Mouse (Mus musculus) cerebellum, postnatal 14 days (tissue): ENCODE data around the gene Cacna2d1.

Source experiments
- DNase-seq, 2 experiments: peaks; one replicate each; pipeline ENCODE4 v3.0.0; 2021; ENCODE audit warnings: mixed read lengths in 2 of 2

The Cacna2d1 gene

GRCm38 (mm10) chr5:15983354-15983753 lies 48.9 kb downstream of the Cacna2d1 start:
- no peak for DNase-seq

DNA sequence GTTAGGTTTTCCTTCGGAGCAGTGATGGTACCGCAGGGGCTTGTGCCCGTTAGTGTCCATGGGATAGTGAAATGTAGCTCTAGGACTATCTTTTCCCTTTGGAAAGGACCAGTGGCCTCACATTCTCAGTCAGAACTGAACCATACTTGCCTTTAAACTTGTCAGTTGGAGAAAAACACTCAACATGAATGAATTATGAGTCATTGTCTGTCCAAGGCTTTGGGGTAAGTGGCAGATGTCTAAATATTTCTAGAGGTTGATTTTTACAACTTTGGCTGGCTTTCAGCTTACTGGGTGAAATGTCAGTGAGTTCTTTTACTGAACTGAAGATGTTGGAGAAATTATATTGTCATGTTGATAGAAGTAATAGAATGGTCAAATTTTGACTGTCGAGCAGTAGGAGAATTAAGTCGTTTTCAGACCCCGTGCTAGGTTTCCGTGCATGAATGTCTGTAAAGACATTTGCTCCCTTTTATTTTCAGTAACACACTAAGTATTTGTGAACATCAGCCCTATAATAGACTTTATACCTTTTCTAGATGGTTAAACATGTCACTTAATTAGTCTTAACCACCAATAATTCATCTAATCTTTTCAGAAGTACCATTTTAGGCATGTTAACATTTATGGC lies 50.9 kb downstream of the Cacna2d1 start:
- no peak for DNase-seq

DNA sequence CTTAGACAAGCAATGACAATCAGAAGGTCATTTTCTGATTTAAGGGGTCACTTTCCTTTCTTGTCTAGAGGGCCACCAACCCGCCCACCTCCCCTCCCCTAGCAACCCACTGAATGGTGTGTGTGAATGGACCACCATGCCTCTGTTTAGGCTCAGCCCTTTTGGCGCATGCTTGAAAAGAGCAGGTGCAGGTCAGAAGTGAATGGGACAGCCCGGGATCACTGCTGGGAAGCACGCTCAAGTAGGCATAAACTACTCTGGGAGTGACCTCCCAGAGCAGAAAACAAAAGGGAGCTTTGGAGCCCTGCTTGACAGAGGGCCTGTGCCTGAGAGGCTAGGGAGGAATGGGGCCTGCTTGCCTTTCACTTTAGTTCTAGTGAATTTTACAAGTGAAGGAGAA lies 51.4 kb downstream of the Cacna2d1 start:
- peak in 1 of 2 experiments; percentile 11 for DNase-seq

- DNase-seq = no peak
These were observed 57.1 kb downstream of the Cacna2d1 start for GRCm38 (mm10) chr5:15991428-15992139.

GRCm38 (mm10) chr5:15993252-15993944 lies 58.9 kb downstream of the Cacna2d1 start:
- DNase-seq = no peak

DNA sequence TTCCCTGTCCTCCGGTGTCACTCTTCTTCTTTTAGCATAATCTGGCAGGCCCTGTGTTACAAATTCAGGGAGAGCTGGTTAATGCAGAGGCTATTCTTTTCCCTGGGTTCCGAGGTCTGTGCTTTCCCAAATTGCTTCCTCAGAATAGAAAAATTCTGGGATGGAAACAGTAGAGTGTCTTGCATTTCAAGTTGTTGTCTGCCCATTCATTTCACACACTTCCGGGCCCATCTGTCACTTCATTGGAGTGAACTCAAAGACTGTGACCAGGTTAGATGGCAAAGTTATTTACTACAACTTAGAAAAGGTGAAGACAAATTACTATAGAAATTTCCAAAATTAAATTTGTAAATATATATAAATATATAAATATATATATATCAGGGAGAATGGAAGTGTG lies 62.7 kb downstream of the Cacna2d1 start:
- DNase-seq = peak in 1 of 2 experiments; percentile 57

GRCm38 (mm10) chr5:15997769-15998168 lies 63.3 kb downstream of the Cacna2d1 start:
- peak; percentile 45 to 72 for DNase-seq

GRCm38 (mm10) chr5:16000917-16001316 lies 66.4 kb downstream of the Cacna2d1 start:
- no peak for DNase-seq

GRCm38 (mm10) chr5:16002431-16003063 lies 68.1 kb downstream of the Cacna2d1 start:
- peak; percentile 35 to 54 for DNase-seq

DNA sequence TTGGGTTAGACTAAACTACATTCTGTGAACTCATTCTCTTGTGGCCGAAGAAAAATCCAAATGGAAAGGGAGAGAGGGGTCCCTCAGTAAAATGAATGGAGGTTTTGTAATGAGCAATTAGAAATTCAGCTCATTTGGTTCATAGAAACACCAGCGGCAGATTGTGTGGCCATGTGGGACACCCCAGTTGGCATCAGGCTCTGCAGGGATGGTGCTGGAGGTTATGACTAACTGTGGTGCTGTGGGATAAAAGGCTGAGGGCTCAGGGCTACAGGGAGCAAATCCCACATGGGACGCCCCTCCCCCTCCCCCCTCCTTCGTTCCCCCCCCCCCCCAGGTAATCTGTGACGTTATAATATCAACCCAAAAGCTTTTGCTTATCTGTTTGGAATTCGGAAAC lies 69.8 kb downstream of the Cacna2d1 start:
- peak; percentile 51 to 74 for DNase-seq

DNA sequence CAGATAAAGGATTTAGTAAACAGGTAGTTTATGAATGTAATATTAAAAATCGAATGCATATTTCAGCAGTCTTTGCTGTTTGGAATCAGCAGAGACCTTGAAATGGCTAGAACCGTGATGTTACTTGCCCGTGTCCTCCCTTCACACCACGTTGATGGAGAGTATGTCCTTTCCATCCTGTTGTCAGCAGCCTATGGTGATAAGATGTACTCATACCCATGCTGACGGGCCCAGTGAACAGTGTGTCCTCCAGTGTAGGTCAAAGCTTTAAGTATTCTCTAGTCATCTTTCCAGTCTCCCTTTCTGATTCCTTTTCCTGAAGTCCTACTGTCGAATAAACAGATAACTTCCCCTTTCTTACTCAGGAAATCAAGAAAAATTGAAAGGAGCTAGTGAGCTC lies 72.5 kb downstream of the Cacna2d1 start:
- no peak for DNase-seq

- DNase-seq = no peak
These were observed 79.2 kb downstream of the Cacna2d1 start for GRCm38 (mm10) chr5:16013649-16014048.

- DNase-seq = no peak
These were observed 79.9 kb downstream of the Cacna2d1 start for GRCm38 (mm10) chr5:16014392-16014791.

GRCm38 (mm10) chr5:16024626-16025417 lies 90.3 kb downstream of the Cacna2d1 start:
- DNase-seq = peak; percentile 93 to 94

GRCm38 (mm10) chr5:16028881-16029280 lies 94.4 kb downstream of the Cacna2d1 start:
- DNase-seq = no peak

GRCm38 (mm10) chr5:16029481-16029880 lies 95.0 kb downstream of the Cacna2d1 start:
- DNase-seq = no peak

DNA sequence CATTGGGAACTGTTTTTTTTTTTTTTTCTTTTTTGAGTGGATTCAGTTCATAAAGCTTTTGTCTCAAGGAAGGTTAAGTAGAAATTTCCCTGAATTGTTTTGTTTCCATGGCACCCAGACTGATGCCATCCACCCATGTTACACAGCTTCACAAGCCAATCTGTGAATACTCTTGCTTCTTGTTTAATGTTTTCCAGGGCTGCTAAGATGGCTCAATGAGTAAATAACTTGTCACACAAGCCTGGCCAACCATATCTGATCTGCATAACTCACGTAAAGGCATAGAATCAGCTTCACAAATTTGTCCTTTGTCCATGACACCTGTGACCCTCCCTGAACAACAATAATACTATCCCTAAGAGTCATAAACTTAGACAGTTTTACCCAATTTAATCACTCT lies 99.1 kb downstream of the Cacna2d1 start:
- DNase-seq = no peak

DNA sequence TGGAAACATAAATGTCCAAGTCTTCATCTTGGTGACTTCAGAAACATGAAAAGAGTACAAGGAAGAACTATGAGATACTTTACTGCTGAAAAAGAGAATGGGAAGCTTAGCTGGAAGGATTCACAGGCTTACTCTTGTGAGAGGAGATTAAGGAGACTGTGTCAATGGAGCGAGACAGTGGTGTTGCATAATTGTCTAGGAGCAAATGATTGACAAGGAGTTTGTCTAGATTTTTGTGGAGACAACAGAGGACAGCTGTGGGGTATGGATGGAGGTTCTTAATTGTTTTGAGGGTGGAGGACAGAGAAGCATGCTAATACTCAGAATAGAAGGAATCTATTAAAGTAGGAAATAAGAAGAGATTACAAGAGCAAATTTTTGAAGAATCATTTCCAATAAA lies 100.8 kb downstream of the Cacna2d1 start:
- no peak for DNase-seq

GRCm38 (mm10) chr5:16045147-16045878 lies 110.8 kb downstream of the Cacna2d1 start:
- DNase-seq = no peak

DNA sequence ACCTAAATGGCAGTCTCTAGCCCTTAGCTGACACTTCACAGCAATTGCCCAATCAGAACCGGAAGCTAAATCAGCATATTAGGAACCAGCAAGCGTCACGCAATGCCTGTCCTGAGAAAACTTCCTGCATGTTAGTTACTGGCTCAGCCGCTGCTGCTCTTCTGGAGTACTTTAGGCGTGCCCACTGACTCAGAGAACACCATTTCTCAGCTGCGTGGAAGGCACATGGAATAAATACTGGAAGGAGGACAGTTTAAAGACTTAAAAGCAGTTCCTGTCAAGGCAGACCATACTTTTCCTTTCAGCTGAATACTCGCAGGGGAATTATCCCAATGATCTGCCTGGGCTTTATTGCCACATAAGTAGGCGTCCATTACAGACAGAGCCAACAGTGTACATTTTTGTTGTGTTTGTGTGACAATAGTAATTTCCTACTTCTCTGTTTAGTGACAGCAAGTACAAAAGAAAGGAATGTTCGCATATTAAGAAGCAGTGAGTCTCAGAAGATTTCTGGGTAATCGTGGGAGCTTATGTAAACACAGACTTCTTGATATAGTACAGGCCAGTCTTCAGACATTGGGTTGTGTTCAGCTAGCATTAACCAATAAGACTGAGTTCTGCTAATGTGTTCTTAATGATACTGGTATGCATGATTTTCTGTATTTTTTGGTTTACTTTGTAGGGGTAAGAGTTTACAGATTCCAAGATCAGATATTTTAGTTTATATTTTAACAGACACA lies 113.1 kb downstream of the Cacna2d1 start:
- DNase-seq = no peak

GRCm38 (mm10) chr5:16056795-16057194 lies 122.3 kb downstream of the Cacna2d1 start:
- DNase-seq = peak in 1 of 2 experiments; percentile 34
